Mouse (Mus musculus) yolk sac, embryonic 10.5 days (tissue): ENCODE measurements around the gene Sycn.

Experiments used
- DNase-seq: peaks from one replicate; pipeline ENCODE4 v3.0.0-alpha.2; 2017; ENCODE audit warnings: low spot score

The Sycn gene

DNA sequence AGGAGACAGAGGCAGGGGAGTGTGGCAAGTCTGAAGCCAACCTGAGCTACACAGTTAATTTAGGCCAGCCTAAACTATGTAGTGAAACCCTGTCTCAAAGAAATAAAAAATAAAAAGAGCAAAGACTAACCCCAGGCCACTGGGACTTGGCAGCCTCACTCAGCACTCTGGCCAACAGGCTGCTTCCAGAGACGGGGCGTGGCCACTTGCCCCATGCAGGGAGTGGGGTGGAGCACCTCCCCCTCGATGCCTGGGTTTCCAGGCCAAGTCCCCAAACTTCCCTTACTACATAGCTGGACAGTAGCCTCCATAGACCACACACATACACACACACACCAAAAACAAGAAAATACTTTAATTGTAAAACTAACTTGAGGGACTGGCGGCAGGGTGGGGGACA, 17.8 kb downstream of the Sycn start:
- no peak for DNase-seq

DNA sequence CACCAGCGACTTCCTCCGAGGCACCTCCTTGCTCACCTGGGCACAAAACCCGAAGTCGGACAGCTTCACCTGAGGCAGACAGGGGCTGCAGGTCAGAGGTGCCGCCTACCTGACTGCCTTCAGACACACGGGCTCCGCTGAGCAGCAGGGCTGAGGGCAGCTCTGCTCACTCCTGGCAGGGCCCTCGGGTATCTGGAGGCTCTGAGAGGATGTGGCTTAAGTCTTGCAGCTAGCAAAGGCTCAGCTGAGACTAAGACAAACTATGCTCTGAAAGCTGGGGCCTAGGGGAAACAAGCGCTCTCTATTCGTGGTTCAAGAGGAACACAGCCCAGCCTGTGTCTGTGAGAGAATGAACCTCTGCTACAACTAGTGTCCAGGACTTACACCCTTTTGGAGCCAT, 20.2 kb downstream of the Sycn start:
- DNase-seq = no peak

DNA sequence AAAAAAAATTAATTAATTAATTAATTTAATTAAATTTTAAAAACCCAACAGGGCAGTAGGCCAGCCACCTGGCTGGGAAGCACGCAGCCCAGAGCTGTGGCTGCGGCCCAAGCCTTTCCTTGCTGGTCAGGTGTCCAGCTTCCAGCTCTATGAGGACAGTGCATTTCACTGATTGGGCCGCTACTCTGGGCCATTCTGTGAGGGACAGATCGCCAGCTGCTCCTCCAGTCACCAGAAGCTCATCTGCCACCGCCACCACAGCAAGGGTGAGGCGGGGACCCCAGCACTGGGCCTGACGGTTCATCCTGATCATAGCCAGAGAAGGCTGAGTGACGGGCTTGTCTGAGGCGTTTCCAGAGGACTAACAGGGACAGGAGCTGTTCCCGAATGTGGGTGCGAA, 21.3 kb downstream of the Sycn start:
- no peak for DNase-seq

DNA sequence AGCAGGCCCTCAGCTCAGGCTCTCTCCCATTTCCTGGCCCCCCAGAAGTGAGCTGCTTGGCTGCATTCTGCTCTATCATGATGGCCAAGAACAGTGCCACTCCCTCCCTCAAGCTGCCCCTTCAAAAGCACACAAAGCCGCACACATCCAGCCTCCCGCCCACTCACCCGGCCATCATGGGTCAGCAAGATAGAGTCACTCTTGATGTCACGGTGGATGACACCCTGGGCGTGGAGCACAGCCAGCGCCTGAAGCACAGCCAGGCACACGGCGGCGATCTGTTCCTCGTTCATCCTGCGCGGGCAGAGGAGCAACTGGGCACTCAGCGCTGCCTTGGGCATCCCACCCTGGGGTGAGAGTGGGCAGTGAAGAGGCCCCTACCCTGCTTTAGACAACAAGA, 21.7 kb downstream of the Sycn start:
- no peak for DNase-seq

DNA sequence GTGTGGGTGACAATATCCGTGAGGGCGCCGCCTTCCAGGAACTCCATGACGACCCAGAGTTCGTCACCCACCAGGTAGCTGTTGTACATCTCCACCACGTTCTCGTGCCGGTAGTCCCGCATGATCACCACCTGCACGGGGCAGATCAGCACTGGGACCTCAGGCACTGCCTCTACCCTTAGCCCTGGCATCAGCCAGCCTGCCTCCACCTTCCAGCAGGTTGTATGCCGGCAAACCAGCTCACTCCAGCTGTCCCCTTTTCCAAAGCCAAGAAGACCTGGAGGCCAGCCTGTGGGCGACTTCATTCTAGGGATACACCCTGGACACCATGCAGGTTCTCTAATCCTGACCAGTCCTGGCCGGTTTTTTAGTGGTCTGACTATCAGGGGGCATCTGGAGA, 22.3 kb downstream of the Sycn start:
- DNase-seq = no peak

DNA sequence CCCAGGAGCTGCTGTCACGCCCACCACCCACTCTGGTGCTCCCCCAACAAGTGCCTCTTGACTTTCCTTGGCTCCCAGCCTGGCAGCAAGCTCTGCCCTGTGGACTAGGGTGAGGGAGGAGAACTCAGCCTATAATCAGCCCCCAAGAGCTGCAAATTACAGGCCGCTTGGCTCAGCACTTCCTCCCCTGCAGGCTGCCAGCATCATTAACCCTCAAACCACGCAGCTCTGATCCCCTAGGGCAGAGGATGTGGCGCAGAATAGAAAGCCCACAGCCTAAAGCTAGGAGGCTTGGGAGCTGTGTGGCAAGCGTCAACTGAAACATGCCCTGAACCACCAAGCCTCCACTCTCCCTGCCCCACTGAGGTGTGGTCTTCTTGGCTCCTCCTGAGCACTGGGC, 24.7 kb downstream of the Sycn start:
- DNase-seq = no peak

DNA sequence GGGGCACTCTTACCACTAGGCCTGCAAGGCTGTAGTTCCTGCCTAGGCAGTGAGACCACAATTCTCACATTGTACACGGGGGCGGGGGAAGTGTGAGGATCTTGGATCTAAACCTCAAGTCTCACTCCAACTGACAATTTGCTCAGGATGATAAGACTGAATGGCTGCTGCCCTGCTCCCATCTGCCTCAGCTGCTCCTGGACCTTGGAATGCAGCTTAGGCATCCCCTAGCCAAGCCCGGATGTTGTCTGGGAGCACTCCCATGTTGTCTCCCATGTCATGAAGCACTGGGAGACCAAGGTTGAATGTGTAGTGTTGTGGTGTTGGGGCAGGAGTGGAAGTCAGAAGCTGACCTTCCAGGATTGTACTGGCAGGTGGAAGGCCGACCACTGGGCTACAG, 26.9 kb downstream of the Sycn start:
- no peak for DNase-seq

DNA sequence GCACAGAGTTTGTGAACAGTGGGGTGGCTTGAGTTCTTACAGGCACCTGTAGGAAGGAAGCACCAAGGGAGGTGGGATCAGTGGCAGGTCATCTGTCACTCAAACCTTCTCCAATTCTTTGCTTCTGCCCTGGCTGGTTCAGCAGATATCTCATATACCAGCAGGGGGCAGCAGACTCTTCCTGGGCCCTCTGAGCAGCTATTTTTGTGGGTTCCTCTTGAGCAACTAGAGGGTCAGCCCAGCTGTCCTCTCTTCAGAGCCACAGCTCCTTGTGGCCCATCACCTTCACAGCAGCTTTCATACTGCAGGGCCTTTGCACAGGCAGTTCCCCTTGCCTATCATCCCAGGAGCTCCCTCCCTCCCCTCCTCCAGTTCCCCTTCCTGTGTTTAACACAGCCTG, 27.6 kb downstream of the Sycn start:
- DNase-seq = peak; percentile 51

DNA sequence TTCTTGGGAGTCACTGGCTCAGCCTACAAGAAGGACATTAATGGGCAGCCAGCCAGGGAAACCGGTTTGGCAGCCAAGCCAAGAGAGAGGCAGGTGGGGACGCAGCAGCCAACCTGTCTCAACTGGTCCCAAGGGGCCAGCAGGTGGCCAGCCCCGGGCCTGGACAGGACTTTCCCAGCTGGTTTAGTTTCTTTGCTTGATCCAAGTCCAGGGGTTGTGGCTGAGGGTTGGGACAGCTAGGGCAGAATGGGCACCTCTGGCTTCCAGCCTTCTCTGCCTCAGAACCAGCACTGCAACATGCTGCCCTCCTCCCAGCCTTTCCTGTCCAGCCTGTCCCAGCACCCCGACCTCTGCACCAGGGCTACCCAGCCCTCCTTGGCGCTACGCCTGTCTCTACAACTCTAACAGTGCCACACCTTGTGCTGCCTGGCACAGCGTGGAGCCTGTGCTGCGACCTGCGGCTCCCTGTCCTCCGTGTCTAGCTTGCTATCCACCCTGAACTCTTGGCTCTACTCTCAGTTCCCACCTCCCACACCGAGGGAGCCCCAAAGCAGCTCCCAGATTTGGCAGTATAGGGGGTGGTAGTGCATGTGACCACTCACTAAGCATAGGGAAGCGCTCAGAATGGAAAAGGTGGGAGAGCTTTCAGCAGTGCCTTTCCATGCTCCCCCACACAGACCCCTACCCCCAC, 29.8 kb downstream of the Sycn start:
- no peak for DNase-seq

DNA sequence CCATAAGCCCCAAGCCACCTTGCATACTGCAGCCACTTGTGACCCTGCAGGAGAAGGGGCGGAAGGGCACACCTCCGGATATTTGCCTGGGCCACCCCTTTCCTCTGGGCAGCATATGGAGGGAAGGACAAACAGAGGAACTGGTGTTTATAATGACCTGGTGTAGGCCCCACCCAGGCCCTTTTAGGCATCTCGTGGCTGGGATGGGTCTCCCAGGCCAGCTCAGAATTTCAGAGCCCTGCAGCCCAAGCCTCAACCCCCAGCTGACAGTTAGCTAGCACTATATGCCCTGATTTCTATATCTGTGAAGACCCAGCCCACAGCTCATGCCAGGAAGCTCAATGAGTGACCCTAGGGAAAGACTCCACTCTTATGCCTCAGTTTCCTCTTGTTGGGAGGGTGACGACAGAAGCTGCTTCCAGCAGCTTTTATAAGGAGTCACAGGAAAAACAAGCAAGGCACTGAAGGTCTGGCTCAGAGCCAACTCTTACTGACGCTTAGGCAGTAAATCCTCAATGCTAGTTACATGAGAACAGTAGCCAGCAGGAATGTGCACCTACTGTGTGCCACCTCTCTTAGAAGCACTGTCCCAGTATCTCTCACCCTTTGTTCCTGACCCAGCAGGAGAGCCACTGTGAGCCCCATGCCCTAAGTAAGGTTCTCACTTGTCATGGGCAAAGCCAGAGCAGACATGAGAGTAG, 30.4 kb downstream of the Sycn start:
- DNase-seq = no peak

DNA sequence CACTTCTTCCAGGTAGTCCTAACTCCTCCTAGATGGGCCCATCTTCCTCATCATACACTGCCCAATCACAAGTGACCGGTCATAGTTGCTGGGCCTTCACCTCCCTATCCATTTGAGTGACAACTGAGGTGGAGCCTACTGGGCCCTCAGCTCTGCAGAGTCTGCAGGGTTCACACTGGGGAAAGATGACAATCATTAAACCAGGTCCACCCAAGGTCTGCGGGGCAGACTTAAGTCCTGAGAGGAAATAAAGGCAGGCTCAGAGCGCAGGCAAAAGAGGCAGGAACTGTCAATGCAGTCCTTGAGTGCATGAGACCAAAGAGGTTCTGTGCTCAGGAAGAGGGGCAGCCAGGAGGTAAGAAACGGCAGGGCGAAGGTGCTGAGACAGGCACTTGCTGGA, 32.0 kb downstream of the Sycn start:
- DNase-seq = peak; percentile 69

DNA sequence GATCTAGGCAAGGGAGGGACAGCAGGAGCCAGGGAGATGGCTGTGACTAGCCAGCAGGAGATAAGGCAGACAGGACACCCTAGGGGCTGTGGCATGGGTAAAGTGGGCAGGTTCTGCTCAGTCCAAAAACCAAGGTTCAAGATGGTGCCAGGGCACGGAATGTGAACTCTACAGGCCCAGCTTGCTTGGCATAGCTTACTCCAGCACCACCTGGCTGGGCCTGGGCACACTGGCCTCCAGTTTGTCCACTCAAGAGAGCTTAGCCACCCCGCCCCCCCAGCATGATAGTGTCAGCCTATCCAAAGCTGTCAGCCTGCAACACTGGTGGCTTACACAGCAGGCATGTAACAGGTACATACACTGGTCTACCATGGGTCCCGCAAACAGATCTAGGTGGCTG, 32.6 kb downstream of the Sycn start:
- no peak for DNase-seq

DNA sequence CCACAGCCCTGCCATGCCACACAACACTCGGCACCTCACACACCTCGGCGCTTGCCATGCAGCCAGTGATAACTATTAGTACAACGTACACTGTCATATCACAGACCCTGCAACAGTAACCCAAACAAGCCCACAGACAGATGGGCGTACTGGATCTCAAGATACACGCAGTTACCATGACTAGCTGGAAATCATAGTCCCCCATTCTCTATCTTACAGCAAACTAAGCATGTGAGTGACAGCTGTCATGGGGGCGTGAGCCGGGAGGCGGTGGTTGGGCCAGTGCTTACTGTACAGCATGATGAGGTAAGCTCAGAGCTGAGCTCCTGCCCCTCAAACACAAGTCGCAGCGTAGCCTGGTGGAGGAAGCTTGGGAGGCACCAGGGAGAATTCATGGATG, 34.9 kb downstream of the Sycn start:
- no peak for DNase-seq

DNA sequence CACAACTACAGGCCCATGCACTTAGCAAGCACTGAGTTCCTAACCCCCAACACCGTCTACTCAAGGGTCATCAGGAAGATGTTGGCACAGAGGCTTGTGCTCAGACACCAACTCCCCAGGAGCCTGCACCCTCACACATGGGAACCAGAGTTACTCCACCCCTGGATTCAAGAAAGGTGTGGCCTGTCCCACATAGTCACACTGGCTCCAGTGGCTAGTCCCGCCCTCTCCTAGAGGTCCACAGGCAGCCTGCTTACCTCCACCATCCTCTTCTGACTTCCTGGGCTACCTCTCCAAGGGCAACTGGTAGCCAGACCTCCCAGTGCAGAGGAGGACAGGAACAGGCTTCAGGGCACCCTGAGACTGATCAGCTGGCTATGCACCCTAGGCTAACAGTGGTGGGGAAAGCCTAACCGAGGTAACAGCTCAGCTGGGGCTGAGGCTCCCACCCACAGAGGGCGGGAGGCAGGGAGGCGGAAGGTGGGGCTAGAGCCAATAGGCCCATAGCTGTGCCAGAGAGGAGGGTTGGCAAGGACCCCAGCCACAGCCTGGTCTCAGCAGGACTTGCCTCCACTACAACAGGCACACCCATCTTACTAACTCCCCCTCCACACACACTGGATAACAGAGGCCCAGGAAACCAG, 35.7 kb downstream of the Sycn start:
- no peak for DNase-seq

DNA sequence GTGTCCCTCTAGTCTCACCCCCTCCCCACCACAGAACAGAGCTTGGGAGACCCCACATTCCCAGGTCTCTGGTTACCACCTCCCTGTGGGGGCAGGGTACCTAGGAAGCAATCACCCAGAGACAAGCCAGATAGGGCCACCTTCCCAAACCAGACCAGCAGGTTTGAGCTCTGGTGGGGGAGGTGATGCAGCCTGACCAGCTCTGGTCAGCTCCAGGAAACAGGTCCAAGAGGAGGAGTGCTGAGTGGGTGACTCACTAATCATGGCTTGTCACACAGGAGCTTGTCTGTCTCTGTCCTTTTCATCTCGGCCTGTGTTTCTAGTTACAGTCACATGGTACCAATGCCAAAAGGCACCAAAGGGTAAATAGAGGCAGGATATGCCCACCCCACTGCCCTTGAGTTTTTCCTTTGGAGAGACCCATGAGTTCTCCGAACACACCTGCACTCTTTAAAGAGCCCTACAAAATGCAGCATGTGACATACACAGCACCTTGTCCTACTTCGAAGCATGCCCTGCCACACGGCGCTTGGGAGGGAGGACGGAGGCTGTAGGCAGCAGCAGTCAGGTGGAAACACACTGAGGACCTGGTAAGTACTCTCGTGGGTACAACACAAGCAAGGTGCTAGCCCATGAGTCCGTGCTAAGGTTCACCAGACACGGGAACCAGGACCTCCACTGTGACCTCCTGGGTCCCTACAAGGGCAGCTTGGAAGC, 37.3 kb downstream of the Sycn start:
- peak; percentile 59 for DNase-seq

DNA sequence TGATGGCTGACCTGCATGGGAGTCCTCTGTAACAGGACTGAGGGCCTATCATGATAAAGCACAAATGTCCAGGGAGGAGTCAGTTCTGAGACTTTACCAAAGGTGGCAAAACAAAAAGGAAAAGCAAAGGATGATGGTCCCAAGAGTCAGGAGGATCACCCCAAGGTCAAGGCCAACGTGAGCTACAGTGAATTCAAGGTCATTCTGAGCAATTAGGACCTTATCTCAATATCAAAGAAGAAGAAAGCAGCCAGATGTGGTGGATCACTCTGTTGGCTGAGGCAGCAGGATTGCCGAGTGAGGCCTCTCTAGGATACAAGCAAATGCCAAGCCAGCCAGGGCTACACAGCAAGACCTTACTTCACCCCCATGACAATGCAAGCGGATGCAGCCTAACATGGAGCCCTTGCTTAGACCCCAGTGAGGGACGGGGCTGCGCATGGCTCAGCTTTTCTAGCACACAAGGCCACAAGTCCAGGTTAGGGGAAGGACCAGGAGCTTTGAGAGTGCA, 37.9 kb downstream of the Sycn start:
- no peak for DNase-seq

DNA sequence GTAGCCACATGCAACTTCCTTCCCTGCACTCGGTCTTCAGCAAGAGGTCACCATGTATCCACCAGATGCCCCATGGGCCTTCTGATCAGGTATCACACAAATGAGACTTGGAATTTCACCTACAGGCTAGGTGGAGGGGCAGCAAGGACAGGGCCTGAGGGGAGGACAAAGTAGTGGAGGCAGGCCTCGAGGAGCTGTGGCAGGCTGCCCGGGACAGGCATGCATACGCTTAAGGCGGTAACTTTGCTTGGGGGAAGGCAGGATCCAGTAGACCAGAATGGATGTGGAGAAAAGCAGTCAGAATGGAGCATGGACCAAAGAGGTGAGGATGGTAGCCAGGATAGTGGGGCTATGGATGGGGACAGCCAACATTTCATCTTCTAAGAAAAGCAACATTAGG, 39.1 kb downstream of the Sycn start:
- no peak for DNase-seq

DNA sequence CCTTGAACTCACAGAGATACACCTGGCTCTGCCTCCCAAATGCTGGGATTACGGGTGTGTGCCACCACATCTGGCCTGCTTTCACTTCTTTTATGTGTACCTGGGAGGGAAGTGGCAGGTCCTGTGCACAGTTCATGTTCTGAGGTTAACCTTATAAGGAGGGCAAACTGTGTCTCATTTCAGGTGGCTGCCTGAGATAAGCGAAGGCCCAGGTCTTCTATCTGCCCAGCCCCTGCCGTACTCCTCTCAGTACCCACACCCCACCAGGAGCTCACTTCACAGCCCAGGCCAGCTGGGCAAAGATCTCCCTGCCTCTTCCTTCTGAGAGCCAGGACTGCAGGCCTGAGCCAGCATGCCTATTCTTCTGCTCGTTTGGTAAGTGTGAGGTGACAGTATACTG, 41.0 kb downstream of the Sycn start:
- no peak for DNase-seq

DNA sequence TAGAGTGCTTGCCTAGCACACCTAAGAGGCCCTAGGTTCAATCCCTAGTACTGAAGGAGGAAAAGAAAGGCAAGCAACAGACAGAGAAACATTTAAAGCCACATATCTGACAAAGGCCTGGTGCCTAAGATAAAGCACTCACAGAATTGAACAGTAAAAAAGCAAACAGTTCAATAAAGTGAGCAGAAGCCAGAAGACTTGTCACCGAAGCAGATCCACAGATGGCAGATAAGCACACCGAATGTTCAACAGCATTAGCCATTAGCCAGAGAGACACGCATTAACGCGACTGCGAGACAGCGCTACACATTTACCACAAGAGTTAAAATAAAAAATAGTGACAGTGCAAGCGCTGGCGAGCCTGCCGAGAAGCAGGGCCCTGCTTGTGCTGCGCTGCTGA, 42.2 kb downstream of the Sycn start:
- no peak for DNase-seq

DNA sequence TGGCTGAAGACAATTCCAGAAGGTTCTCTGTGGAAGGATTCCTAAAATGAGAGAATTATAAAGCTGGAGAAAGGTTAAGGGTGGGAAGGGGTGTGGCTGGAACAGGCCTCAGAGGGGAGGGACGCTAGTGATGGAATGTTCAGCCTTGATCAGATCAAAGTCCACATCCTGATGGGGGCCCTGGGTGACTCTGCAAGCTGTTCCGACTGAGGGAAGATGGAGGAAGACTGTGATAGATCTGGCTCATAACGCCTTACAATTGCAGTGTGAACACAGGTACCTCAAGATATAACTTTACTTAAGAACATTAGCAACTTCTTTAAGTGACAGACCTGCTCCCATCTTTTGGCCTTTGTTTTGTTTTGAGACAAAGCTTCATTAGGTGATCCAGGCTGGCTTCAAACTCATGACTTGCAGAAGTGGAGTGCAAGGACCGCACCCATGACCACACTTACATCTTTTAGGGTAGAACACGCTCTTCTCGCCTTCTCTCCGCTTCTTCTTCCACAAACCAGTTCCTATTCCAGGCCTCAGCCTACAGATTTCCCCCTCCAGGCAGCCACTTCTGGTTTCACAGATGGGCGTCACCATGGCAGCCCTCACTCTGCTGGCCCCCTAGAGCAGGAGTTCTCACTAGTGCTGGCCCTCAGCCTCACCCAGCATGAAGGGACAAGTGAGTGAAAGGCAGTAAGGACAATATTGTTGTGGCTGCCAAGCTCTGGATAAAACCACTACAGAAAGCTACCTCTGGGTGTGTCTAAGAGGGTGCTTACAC, 43.1 kb downstream of the Sycn start:
- peak; percentile 68 for DNase-seq

DNA sequence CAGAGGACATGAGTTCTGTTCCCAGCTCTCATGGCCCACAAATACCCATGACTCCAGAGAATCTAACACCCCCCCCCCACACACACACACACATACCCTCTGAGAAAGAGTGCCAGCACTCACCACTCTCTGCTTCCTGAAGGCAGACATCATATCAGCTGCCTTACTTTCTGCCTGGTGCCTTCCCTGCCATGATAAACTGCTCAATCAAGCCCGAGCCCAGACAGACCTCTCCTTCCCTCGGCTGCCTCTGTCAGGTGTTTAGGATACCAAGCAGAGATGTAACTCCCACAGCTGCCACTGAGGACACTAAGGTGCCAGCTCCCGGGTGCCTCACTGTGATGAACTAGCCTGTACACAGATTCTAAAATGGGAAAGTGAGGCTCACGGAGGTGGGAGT, 43.8 kb downstream of the Sycn start:
- DNase-seq = no peak

DNA sequence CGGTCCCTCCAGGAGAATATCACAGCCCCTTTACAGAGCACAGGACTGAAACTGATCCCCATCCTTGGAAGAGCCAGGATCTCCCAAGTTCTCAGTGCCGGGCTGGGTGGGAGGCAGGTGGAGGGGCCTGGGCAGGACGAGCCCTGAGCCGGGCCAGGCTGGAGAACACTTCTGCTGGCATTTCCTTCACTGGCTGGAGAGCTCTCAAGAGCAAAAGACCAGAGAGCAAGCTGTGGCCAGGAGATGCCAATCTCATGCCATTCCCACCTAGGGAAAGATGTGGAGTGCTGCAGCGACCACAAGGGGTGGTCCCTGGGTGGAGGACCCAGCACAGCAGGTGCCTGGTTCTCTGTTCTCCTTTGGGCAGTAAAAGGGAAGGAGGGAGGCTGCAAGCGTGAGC, 44.3 kb downstream of the Sycn start:
- no peak for DNase-seq
